Mouse (Mus musculus) midbrain, embryonic 15.5 days (tissue): ENCODE measurements around the gene 1700001J03Rik. TPM values are rescaled to one million over a fixed set of nuclear protein-coding genes. Genes with fewer than 3 reads are reported as not detected.
A peak's percentile ranks its signal among the peaks of the same experiment; 100 is the strongest.
"Not testable (repeated sequence)": the region's sequence is repeated elsewhere in the genome, so short reads cannot be mapped to it uniquely, and the experiment has no call there.

ENCODE experiments used
- ATAC-seq: fragments of 200-750 bp; cut with Nextera tagmentation; replicated peaks from 2 replicates; pipeline ENCODE4 v1.8.0; 2017; ENCODE audit warnings: moderate TSS enrichment
- H3K27ac ChIP-seq: fragments of 300-500 bp; sonication (generic); 2 replicates; pipeline ENCODE4 v1.5.1; 2015; ENCODE audit warnings: mild to moderate bottlenecking, inconsistent platforms
- H3K27me3 ChIP-seq: fragments of 300-500 bp; sonication (generic); replicated peaks from 2 replicates; pipeline ENCODE4 v1.6.1; 2015; ENCODE audit warnings: inconsistent platforms
- H3K36me3 ChIP-seq: fragments of 300-500 bp; sonication (generic); replicated peaks from 2 replicates; pipeline ENCODE4 v1.6.1; 2015; ENCODE audit warnings: inconsistent platforms
- H3K4me1 ChIP-seq: fragments of 300-500 bp; sonication (generic); 2 replicates; pipeline ENCODE4 v1.6.1; 2015; ENCODE audit warnings: inconsistent platforms
- H3K4me2 ChIP-seq: fragments of 300-500 bp; sonication (generic); 2 replicates; pipeline ENCODE4 v1.6.1; 2015; ENCODE audit warnings: inconsistent platforms, mild to moderate bottlenecking, moderate library complexity
- H3K4me3 ChIP-seq: fragments of 300-500 bp; sonication (generic); 2 replicates; pipeline ENCODE4 v1.5.1; 2015; ENCODE audit warnings: mild to moderate bottlenecking, inconsistent platforms
- H3K9ac ChIP-seq: fragments of 300-500 bp; sonication (generic); 2 replicates; pipeline ENCODE4 v1.6.1; 2015; ENCODE audit warnings: mild to moderate bottlenecking, inconsistent platforms
- H3K9me3 ChIP-seq: fragments of 300-500 bp; sonication (generic); 2 replicates; pipeline ENCODE4 v1.6.1; 2016; ENCODE audit warnings: inconsistent platforms
- WGBS: fragments of 180-500 bp; shearing (Covaris S2); methylation state at CpG from one replicate; pipeline ENCODE4 v1.1.7; 2015; ENCODE audit warnings: mixed read lengths; 5-methylcytosine and 5-hydroxymethylcytosine counted together
- polyA plus RNA-seq: library from polyadenylated mRNA; unstranded; fragments of >200 nt; fragmentation: Nextera tagmentation; extraction: Ambion mirVana; gene quantifications from 2 replicates; pipeline ENCODE4 v1.2.1, GENCODE M21; 2015

1700001J03Rik gene
- polyA plus RNA-seq, 1 experiment from 2014 or later = 0.41 TPM

- peak overlapping the region; percentile 88 for H3K4me3 ChIP-seq
- H3K27me3 ChIP-seq = no peaks in the 10 kb centered on the region
- ATAC-seq = peak; percentile 74
- H3K4me2 ChIP-seq = peak overlapping the region; percentile 66
- no peaks in the 10 kb centered on the region for H3K9me3 ChIP-seq
- 8% methylated on average over 13 of the region's 13 CpGs for WGBS
- peaks cover 20% of the 10 kb centered on the region for H3K36me3 ChIP-seq
- H3K4me1 ChIP-seq = peaks cover 21% of the 10 kb centered on the region
- peak overlapping the region; percentile 98 for H3K27ac ChIP-seq
- peak overlapping the region; percentile 44 for H3K9ac ChIP-seq
These were observed 35.4 kb upstream of the 1700001J03Rik start for GRCm38 (mm10) chr5:146220501-146220878.

GRCm38 (mm10) chr5:146205537-146205936 lies 20.4 kb upstream of the 1700001J03Rik start:
- Histone ChIP-seq H3K27me3 (no peaks in the 10 kb centered on the region), H3K4me2 (no peak overlapping the region), H3K9me3 (no peaks in the 10 kb centered on the region), H3K27ac (no peak overlapping the region), H3K4me3 (no peak overlapping the region), H3K9ac (no peak overlapping the region), H3K36me3 (peaks cover 67% of the 10 kb centered on the region), H3K4me1 (no peaks in the 10 kb centered on the region)
- ATAC-seq = no peak
- 96% methylated on average over 5 of the region's 5 CpGs for WGBS

- WGBS = 96% methylated on average over 2 of the region's 2 CpGs
- H3K27me3 ChIP-seq = no peaks in the 10 kb centered on the region
- no peak overlapping the region for H3K4me2 ChIP-seq
- no peak for ATAC-seq
- H3K9ac ChIP-seq = no peak overlapping the region
- H3K27ac ChIP-seq = no peak overlapping the region
- H3K9me3 ChIP-seq = no peaks in the 10 kb centered on the region
- no peak overlapping the region for H3K4me3 ChIP-seq
- peaks cover 64% of the 10 kb centered on the region for H3K36me3 ChIP-seq
- H3K4me1 ChIP-seq = no peaks in the 10 kb centered on the region
These were observed 18.8 kb upstream of the 1700001J03Rik start for GRCm38 (mm10) chr5:146203921-146204320.

GRCm38 (mm10) chr5:146200580-146200979 lies 15.5 kb upstream of the 1700001J03Rik start:
- 97% methylated on average over 6 of the region's 6 CpGs for WGBS
- Histone ChIP-seq H3K27me3 (no peaks in the 10 kb centered on the region), H3K4me3 (no peak overlapping the region), H3K36me3 (peaks cover 41% of the 10 kb centered on the region), H3K9me3 (no peaks in the 10 kb centered on the region), H3K27ac (no peak overlapping the region), H3K4me2 (no peak overlapping the region), H3K9ac (no peak overlapping the region), H3K4me1 (no peaks in the 10 kb centered on the region)
- ATAC-seq = no peak

GRCm38 (mm10) chr5:146199540-146199939 lies 14.4 kb upstream of the 1700001J03Rik start:
- no peaks in the 10 kb centered on the region for H3K4me1 ChIP-seq
- H3K27me3 ChIP-seq = no peaks in the 10 kb centered on the region
- H3K4me2 ChIP-seq = no peak overlapping the region
- no peak overlapping the region for H3K27ac ChIP-seq
- 86% methylated on average over 2 of the region's 2 CpGs for WGBS
- H3K36me3 ChIP-seq = peaks cover 31% of the 10 kb centered on the region
- H3K4me3 ChIP-seq = no peak overlapping the region
- H3K9ac ChIP-seq = no peak overlapping the region
- ATAC-seq = no peak
- H3K9me3 ChIP-seq = no peaks in the 10 kb centered on the region

GRCm38 (mm10) chr5:146199073-146199472 lies 14.0 kb upstream of the 1700001J03Rik start:
- Histone ChIP-seq H3K36me3 (peaks cover 27% of the 10 kb centered on the region), H3K27me3 (no peaks in the 10 kb centered on the region), H3K4me1 (no peaks in the 10 kb centered on the region), H3K4me2 (no peak overlapping the region), H3K4me3 (no peak overlapping the region), H3K9ac (no peak overlapping the region), H3K27ac (no peak overlapping the region), H3K9me3 (no peaks in the 10 kb centered on the region)
- no peak for ATAC-seq

GRCm38 (mm10) chr5:146193360-146193759 lies 8.3 kb upstream of the 1700001J03Rik start:
- Histone ChIP-seq H3K27me3 (no peaks in the 10 kb centered on the region), H3K27ac (no peak overlapping the region), H3K9ac (no peak overlapping the region), H3K4me1 (no peaks in the 10 kb centered on the region), H3K4me3 (no peak overlapping the region), H3K4me2 (no peak overlapping the region), H3K9me3 (no peaks in the 10 kb centered on the region), H3K36me3 (peaks cover 3% of the 10 kb centered on the region; the same call in 1 of the 2 replicates)
- no peak for ATAC-seq
- WGBS = 85% methylated on average over 8 of the region's 8 CpGs

GRCm38 (mm10) chr5:146190501-146191269 lies 5.6 kb upstream of the 1700001J03Rik start:
- Histone ChIP-seq H3K27me3 (no peaks in the 10 kb centered on the region), H3K27ac (no peak overlapping the region), H3K36me3 (no peaks in the 10 kb centered on the region), H3K4me1 (no peaks in the 10 kb centered on the region), H3K9ac (no peak overlapping the region), H3K4me2 (no peak overlapping the region), H3K9me3 (no peaks in the 10 kb centered on the region), H3K4me3 (no peak overlapping the region)
- no peak for ATAC-seq
- WGBS = 64% methylated on average over 3 of the region's 3 CpGs

GRCm38 (mm10) chr5:146190093-146190492 lies 5.0 kb upstream of the 1700001J03Rik start:
- Histone ChIP-seq H3K4me1 (no peaks in the 10 kb centered on the region), H3K4me3 (no peak overlapping the region), H3K4me2 (no peak overlapping the region), H3K27me3 (no peaks in the 10 kb centered on the region), H3K36me3 (no peaks in the 10 kb centered on the region), H3K9ac (no peak overlapping the region), H3K27ac (no peak overlapping the region), H3K9me3 (no peaks in the 10 kb centered on the region)
- ATAC-seq = no peak
- 64% methylated on average over 4 of the region's 4 CpGs for WGBS

GRCm38 (mm10) chr5:146188712-146189111 lies 3.6 kb upstream of the 1700001J03Rik start:
- H3K4me3 ChIP-seq = no peak overlapping the region
- no peak overlapping the region for H3K27ac ChIP-seq
- H3K27me3 ChIP-seq = no peaks in the 10 kb centered on the region
- no peak overlapping the region for H3K9ac ChIP-seq
- H3K4me1 ChIP-seq = no peaks in the 10 kb centered on the region
- ATAC-seq = no peak
- H3K36me3 ChIP-seq = no peaks in the 10 kb centered on the region
- WGBS = 88% methylated on average over 7 of the region's 7 CpGs
- H3K4me2 ChIP-seq = no peak overlapping the region
- H3K9me3 ChIP-seq = no peaks in the 10 kb centered on the region

- H3K4me1 ChIP-seq = no peaks in the 10 kb centered on the region
- no peak overlapping the region for H3K4me3 ChIP-seq
- H3K27ac ChIP-seq = no peak overlapping the region
- no peaks in the 10 kb centered on the region for H3K27me3 ChIP-seq
- ATAC-seq = no peak
- no peaks in the 10 kb centered on the region for H3K9me3 ChIP-seq
- no peaks in the 10 kb centered on the region for H3K36me3 ChIP-seq
- WGBS = 88% methylated on average over 1 of the region's 1 CpGs
- H3K9ac ChIP-seq = no peak overlapping the region
- H3K4me2 ChIP-seq = no peak overlapping the region
These were observed 3.0 kb upstream of the 1700001J03Rik start for GRCm38 (mm10) chr5:146188144-146188543.

- not testable (repeated sequence) for H3K27me3 ChIP-seq, H3K4me3 ChIP-seq, H3K36me3 ChIP-seq, H3K9me3 ChIP-seq, H3K4me2 ChIP-seq, H3K9ac ChIP-seq, ATAC-seq, H3K4me1 ChIP-seq, H3K27ac ChIP-seq
- WGBS = 42% methylated on average over 5 of the region's 5 CpGs
These were observed 2.3 kb upstream of the 1700001J03Rik start for GRCm38 (mm10) chr5:146187441-146187840.

GRCm38 (mm10) chr5:146172744-146173143 lies 12.4 kb downstream of the 1700001J03Rik start:
- not testable (repeated sequence) for H3K4me3 ChIP-seq, H3K27ac ChIP-seq, ATAC-seq, H3K4me2 ChIP-seq, H3K9ac ChIP-seq, H3K9me3 ChIP-seq, H3K36me3 ChIP-seq, H3K4me1 ChIP-seq, H3K27me3 ChIP-seq
- 66% methylated on average over 4 of the region's 4 CpGs for WGBS
